Mouse (Mus musculus) urinary bladder, postnatal 4 days (tissue): ENCODE data around the gene Fam196b.

ENCODE experiments used
- DNase-seq, 2 experiments: peaks; one replicate each; pipeline ENCODE4 v3.0.0; 2021 to 2022; ENCODE audit warnings: low spot score in 2 of 2

Gene Fam196b

GRCm38 (mm10) chr11:34405311-34405710 lies 90.7 kb downstream of the Fam196b start:
- no peak for DNase-seq

GRCm38 (mm10) chr11:34406309-34406708 lies 91.7 kb downstream of the Fam196b start:
- no peak for DNase-seq

- no peak for DNase-seq
These were observed 92.2 kb downstream of the Fam196b start for GRCm38 (mm10) chr11:34406850-34407249.

- DNase-seq = no peak
These were observed 101.4 kb downstream of the Fam196b start for GRCm38 (mm10) chr11:34415884-34416618.

- no peak for DNase-seq
These were observed 102.0 kb downstream of the Fam196b start for GRCm38 (mm10) chr11:34416619-34416979.

- DNase-seq = no peak
These were observed 106.4 kb downstream of the Fam196b start for GRCm38 (mm10) chr11:34421061-34421460.

- DNase-seq = no peak
These were observed 109.9 kb downstream of the Fam196b start for GRCm38 (mm10) chr11:34424546-34424945.

- no peak for DNase-seq
These were observed 112.6 kb downstream of the Fam196b start for GRCm38 (mm10) chr11:34427212-34427611.

GRCm38 (mm10) chr11:34430940-34431339 lies 116.3 kb downstream of the Fam196b start:
- no peak for DNase-seq

GRCm38 (mm10) chr11:34431371-34431770 lies 116.7 kb downstream of the Fam196b start:
- DNase-seq = no peak

GRCm38 (mm10) chr11:34431978-34432377 lies 117.4 kb downstream of the Fam196b start:
- DNase-seq = no peak

GRCm38 (mm10) chr11:34437446-34437845 lies 122.8 kb downstream of the Fam196b start:
- no peak for DNase-seq

- no peak for DNase-seq
These were observed 123.8 kb downstream of the Fam196b start for GRCm38 (mm10) chr11:34438429-34438828.

GRCm38 (mm10) chr11:34447891-34448290 lies 133.3 kb downstream of the Fam196b start:
- DNase-seq = no peak

- no peak for DNase-seq
These were observed 135.3 kb downstream of the Fam196b start for GRCm38 (mm10) chr11:34449944-34450343.

- no peak for DNase-seq
These were observed 152.4 kb downstream of the Fam196b start for GRCm38 (mm10) chr11:34467056-34467455.

GRCm38 (mm10) chr11:34468571-34468970 lies 153.9 kb downstream of the Fam196b start:
- DNase-seq = no peak

GRCm38 (mm10) chr11:34469792-34470191 lies 155.2 kb downstream of the Fam196b start:
- no peak for DNase-seq
